Mouse (Mus musculus) naive thymus-derived CD4-positive, alpha-beta T cell, adult 5 months (primary cell): Measurements from ENCODE around the gene Rbmx2. TPM values are rescaled to one million over a fixed set of nuclear protein-coding genes. Genes with fewer than 3 reads are reported as not detected.

ENCODE experiments used
- polyA plus RNA-seq: library from polyadenylated mRNA; unstranded; fragments of 100-300 nt; shearing (Covaris generic); gene quantifications from one replicate; pipeline ENCODE4 v1.2.1, GENCODE M21; 2017

Gene Rbmx2
- polyA plus RNA-seq, result 12.2 TPM

GRCm38 (mm10) chrX:48694864-48695371 lies at the start of gene Rbmx2:
Gene Rbmx2, plus strand, starts transcription at chrX:48695004.

DNA sequence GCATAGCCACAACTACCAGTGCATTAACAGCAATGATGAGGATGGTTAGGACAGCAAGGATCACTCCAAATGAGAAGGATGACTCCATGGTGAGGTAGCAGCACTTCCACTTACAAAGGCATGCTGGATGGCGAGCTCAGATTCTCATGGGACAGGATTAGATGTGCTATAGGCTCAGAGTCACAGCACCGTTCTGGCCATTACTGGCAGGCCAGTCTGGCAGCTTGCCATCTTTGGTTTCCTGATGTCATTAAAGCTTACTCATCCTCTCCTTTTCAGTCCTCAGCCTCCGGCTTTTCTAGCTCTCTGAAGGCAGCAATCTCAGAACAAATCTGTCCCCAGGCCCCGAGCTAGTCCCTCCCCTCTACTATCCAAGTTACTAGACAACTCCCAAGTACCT lies 20.6 kb upstream of the Rbmx2 start, which contains the start of gene Gpr119:
TSS of gene Gpr119 (minus strand) at position 308 of the 400 bp plus-strand sequence.

Other genes starting within 250 kb of the Rbmx2 start
- 64.1 TPM for gene Elf4, start 231.9 kb upstream of the Rbmx2 start, polyA plus RNA-seq
- gene Aifm1, start 181.4 kb upstream of the Rbmx2 start, polyA plus RNA-seq, result 28.2 TPM
- 0.30 TPM for gene Rab33a, start 175.7 kb upstream of the Rbmx2 start, polyA plus RNA-seq
- 12.7 TPM for gene Zfp280c, start 100.5 kb upstream of the Rbmx2 start, polyA plus RNA-seq
- 2.9 TPM for gene Slc25a14, start 71.6 kb upstream of the Rbmx2 start, polyA plus RNA-seq
- gene Gpr119, start 20.5 kb upstream of the Rbmx2 start, polyA plus RNA-seq, result not detected
- not detected for gene Gm595, start 182.7 kb downstream of the Rbmx2 start, polyA plus RNA-seq